Mouse (Mus musculus) MEL (cell line): ENCODE measurements around the gene Brca2.

Source experiments
- CTCF ChIP-seq, 3 experiments: IDR thresholded peaks in 2 of 3; conservative IDR thresholded peaks in 1 of 3; 2 replicates each; pipeline ENCODE4 v1.5.1; 2011 to 2012; ENCODE audit warnings: low read length in 3 of 3, low read depth in 2 of 3, mild to moderate bottlenecking in 2 of 3, improper control_type of control experiment in 1 of 3, inconsistent platforms in 1 of 3, mixed read lengths in 1 of 3, moderate library complexity in 1 of 3; ENCODE audit not compliant: control insufficient read depth in 1 of 3, insufficient read depth in 1 of 3, poor library complexity in 1 of 3, severe bottlenecking in 1 of 3
- JUND ChIP-seq: IDR thresholded peaks from 2 replicates; pipeline ENCODE4 v1.6.1; 2011; ENCODE audit warnings: low read depth, mild to moderate bottlenecking, improper control_type of control experiment, low read length
- SMC3 ChIP-seq: IDR thresholded peaks from 2 replicates; pipeline ENCODE4 v1.6.1; 2011; ENCODE audit warnings: low read depth, low read length, improper control_type of control experiment
- TAL1 ChIP-seq: IDR thresholded peaks from 2 replicates; pipeline ENCODE4 v1.6.1; 2012; ENCODE audit warnings: mild to moderate bottlenecking, inconsistent platforms, low read length, moderate library complexity, mixed read lengths
- TBP ChIP-seq: IDR thresholded peaks from 2 replicates; pipeline ENCODE4 v1.8.0; 2011; ENCODE audit warnings: low read depth, low read length, improper control_type of control experiment
- ZKSCAN1 ChIP-seq: IDR thresholded peaks from 2 replicates; pipeline ENCODE4 v1.6.1; 2012; ENCODE audit warnings: low read depth, mild to moderate bottlenecking, inconsistent platforms, low read length, improper control_type of control experiment, moderate library complexity
- ZMIZ1 ChIP-seq: IDR thresholded peaks from 2 replicates; pipeline ENCODE4 v1.6.1; 2012; ENCODE audit warnings: low read depth, mild to moderate bottlenecking, inconsistent platforms, low read length, improper control_type of control experiment, moderate library complexity

DNA sequence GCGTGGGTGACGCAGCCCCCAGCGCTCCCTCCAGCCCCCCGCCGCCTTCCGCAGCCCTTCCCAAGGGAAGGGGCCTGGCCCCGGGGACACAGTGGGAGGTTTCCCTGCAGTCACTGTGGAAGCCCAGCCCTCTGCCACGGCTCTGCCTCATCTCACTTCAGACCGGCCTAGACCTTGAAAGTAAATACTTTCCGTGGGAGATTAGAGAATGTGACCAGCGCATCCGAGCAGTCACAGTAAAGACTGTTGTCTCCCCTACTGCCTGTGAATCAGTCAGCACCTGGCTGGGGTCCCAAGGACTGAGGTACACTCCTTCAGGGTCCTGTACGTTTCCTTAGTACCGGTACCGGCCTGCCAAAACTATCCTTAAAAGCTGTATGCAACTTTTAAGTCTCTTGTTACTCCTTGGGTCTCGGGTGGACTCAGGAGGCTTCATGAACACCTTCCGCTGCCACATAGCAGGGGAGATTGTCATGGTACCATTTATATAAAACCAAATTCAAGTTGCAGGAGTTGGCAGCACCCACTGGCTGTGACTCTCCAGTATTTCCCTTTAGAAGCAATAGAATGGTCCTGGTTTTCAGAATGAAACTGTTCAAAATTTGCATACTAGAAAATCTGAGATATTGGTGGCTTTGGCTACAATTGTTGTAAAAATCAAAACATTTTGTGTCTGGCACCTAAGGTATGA lies 72.4 kb downstream of the Brca2 start:
- no peak for TF ChIP-seq TBP
- TF ChIP-seq SMC3, result no peak
- TF ChIP-seq CTCF (IDR thresholded peaks at IDR 0.05 in 2 of 3, conservative IDR thresholded peaks at IDR 0.05 in 1 of 3; ENCODE audit: control insufficient read depth in 1 of 3, insufficient read depth in 1 of 3, low read depth in 2 of 3, low read length in 3 of 3, poor library complexity in 1 of 3, severe bottlenecking in 1 of 3), result no peak
- no peak for TF ChIP-seq ZMIZ1
- no peak for TF ChIP-seq ZKSCAN1
- no peak for TF ChIP-seq JUND
- no peak for TF ChIP-seq TAL1
